Mouse (Mus musculus): ENCODE measurements around the gene Chrdl2. TPM values are rescaled to one million over a fixed set of nuclear protein-coding genes. Genes with fewer than 3 reads are reported as not detected.
"Not testable (repeated sequence)": the region's sequence is repeated elsewhere in the genome, so short reads cannot be mapped to it uniquely, and the experiment has no call there.

Chrdl2 gene
- polyA plus RNA-seq, 1 experiment from 2014 or later, result 1.2 TPM

DNA sequence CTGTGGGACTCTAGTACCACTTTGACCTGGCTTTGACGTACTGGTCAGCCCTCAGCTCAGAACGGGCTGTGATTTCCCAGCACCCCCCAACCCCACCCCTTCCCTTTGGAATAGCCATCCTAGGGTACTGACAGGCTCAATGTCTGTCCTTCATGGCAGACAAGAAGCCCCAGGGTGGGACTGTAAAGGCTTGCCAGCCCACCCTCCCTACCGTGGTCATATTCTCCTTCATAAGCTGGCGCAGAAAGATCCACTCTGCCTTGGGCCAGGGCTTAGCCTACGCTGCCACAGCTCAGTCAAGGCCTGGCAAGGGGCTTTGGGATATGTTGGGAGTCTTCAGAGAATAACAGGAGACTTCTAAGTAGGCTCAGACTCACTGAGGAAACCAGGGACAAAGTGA is 37.1 kb downstream of the Chrdl2 start:
- TF ChIP-seq CTCF (IDR thresholded peaks at IDR 0.05; ENCODE audit: low read depth), result no peak
- no peaks in the 10 kb centered on the region for H3K36me3 ChIP-seq (ENCODE audit: control insufficient read depth, insufficient read depth)
- WGBS, result 90% methylated on average over 5 of the region's 5 CpGs
- H3K4me3 ChIP-seq (ENCODE audit: low read depth, low read length), result no peak overlapping the region
- no peaks in the 10 kb centered on the region for H3K4me1 ChIP-seq (replicated peaks; ENCODE audit: control insufficient read depth, insufficient read depth, low read length)
- 0 out of 2 replicates have a peak, but pooled peaks cover 4% of the 10 kb centered on the region for H3K27me3 ChIP-seq (replicated peaks; ENCODE audit: control insufficient read depth, insufficient read depth, low read length)
- no peak overlapping the region for H3K4me2 ChIP-seq (replicated peaks; ENCODE audit: low read depth)
- ATAC-seq, result no peak
- H3K9ac ChIP-seq (ENCODE audit: low read depth, low read length), result no peak overlapping the region
- no peaks in the 10 kb centered on the region for H3K9me3 ChIP-seq (ENCODE audit: control insufficient read depth)
- no peak overlapping the region for H3K27ac ChIP-seq (ENCODE audit: low read depth, low read length)

DNA sequence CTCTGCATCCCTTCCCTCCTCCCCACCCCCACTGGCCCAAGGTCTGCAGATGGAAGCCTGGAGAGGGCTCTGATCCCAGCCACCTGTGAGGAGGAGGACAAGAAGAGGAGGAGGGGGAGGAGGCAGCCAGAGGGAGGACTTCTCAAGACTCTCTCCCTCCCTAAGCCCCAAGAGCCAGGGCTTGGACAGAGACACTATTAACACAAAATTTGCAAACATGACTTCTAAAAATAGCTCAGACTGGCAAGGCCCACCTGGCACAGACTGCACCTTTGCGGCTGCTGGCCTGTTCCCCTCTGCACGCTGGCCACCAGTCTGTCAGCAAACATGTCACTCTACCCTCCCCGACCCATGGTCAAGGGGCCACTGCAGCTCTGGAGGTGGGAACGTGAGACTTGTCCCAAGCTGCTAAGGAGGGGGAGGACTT is 37.6 kb downstream of the Chrdl2 start:
- Histone ChIP-seq H3K4me3 (ENCODE audit: low read depth, low read length) (no peak overlapping the region), H3K4me2 (replicated peaks; ENCODE audit: low read depth) (no peak overlapping the region), H3K9ac (ENCODE audit: low read depth, low read length) (no peak overlapping the region), H3K9me3 (ENCODE audit: control insufficient read depth) (no peaks in the 10 kb centered on the region), H3K27me3 (replicated peaks; ENCODE audit: control insufficient read depth, insufficient read depth, low read length) (0 out of 2 replicates have a peak, but pooled peaks cover 4% of the 10 kb centered on the region), H3K27ac (ENCODE audit: low read depth, low read length) (no peak overlapping the region), H3K36me3 (ENCODE audit: control insufficient read depth, insufficient read depth) (no peaks in the 10 kb centered on the region), H3K4me1 (replicated peaks; ENCODE audit: control insufficient read depth, insufficient read depth, low read length) (no peaks in the 10 kb centered on the region)
- TF ChIP-seq CTCF (IDR thresholded peaks at IDR 0.05; ENCODE audit: low read depth), result no peak
- 39% methylated on average over 4 of the region's 4 CpGs for WGBS
- ATAC-seq, result no peak

GRCm38 (mm10) chr7:100046486-100046885 is 40.5 kb downstream of the Chrdl2 start:
- Histone ChIP-seq H3K4me3 (ENCODE audit: low read depth, low read length) (no peak overlapping the region), H3K4me1 (replicated peaks; ENCODE audit: control insufficient read depth, insufficient read depth, low read length) (no peaks in the 10 kb centered on the region), H3K9me3 (ENCODE audit: control insufficient read depth) (no peaks in the 10 kb centered on the region), H3K9ac (ENCODE audit: low read depth, low read length) (no peak overlapping the region), H3K36me3 (ENCODE audit: control insufficient read depth, insufficient read depth) (no peaks in the 10 kb centered on the region), H3K4me2 (replicated peaks; ENCODE audit: low read depth) (no peak overlapping the region), H3K27me3 (replicated peaks; ENCODE audit: control insufficient read depth, insufficient read depth, low read length) (0 out of 2 replicates have a peak, but pooled peaks cover 4% of the 10 kb centered on the region), H3K27ac (ENCODE audit: low read depth, low read length) (no peak overlapping the region)
- 68% methylated on average over 2 of the region's 2 CpGs for WGBS
- no peak for TF ChIP-seq CTCF (IDR thresholded peaks at IDR 0.05; ENCODE audit: low read depth)
- no peak for ATAC-seq

- Histone ChIP-seq H3K9ac (ENCODE audit: low read depth, low read length) (no peak overlapping the region), H3K9me3 (ENCODE audit: control insufficient read depth) (no peaks in the 10 kb centered on the region), H3K4me3 (ENCODE audit: low read depth, low read length) (no peak overlapping the region), H3K27ac (ENCODE audit: low read depth, low read length) (no peak overlapping the region), H3K27me3 (replicated peaks; ENCODE audit: control insufficient read depth, insufficient read depth, low read length) (no peaks in the 10 kb centered on the region), H3K4me1 (replicated peaks; ENCODE audit: control insufficient read depth, insufficient read depth, low read length) (no peaks in the 10 kb centered on the region), H3K4me2 (replicated peaks; ENCODE audit: low read depth) (no peak overlapping the region), H3K36me3 (ENCODE audit: control insufficient read depth, insufficient read depth) (no peaks in the 10 kb centered on the region)
- no peak for ATAC-seq
- 73% methylated on average over 4 of the region's 4 CpGs for WGBS
- TF ChIP-seq CTCF (IDR thresholded peaks at IDR 0.05; ENCODE audit: low read depth), result no peak
Measured at GRCm38 (mm10) chr7:100051904-100052303, 45.9 kb downstream of the Chrdl2 start.

DNA sequence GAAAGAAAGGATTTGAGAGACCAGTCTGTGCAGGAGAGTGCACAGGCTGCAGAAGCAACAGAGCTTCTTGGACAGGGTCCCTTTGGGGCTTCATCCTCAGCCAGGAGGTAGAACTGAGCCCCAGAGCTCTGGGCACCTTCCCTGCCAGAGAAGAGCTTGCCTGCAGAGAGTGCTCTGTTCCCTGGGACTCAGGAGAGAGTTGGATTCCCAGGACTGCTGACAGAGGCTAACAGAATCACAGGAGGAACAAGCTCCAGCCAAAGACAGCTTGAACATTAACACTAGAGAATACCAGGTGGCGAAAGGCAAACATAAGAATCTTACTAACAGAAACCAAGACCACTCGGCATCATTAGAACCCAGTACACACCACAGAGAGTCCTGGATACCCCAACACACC is 47.0 kb downstream of the Chrdl2 start:
- H3K27ac ChIP-seq (ENCODE audit: low read depth, low read length); H3K27me3 ChIP-seq (replicated peaks; ENCODE audit: control insufficient read depth, insufficient read depth, low read length); H3K36me3 ChIP-seq (ENCODE audit: control insufficient read depth, insufficient read depth); ATAC-seq; H3K4me3 ChIP-seq (ENCODE audit: low read depth, low read length); H3K4me2 ChIP-seq (replicated peaks; ENCODE audit: low read depth); H3K4me1 ChIP-seq (replicated peaks; ENCODE audit: control insufficient read depth, insufficient read depth, low read length); H3K9me3 ChIP-seq (ENCODE audit: control insufficient read depth); H3K9ac ChIP-seq (ENCODE audit: low read depth, low read length): not testable (repeated sequence)
- 83% methylated on average over 2 of the region's 2 CpGs for WGBS

- H3K9me3 ChIP-seq (ENCODE audit: control insufficient read depth), result no peaks in the 10 kb centered on the region
- H3K4me3 ChIP-seq (ENCODE audit: low read depth, low read length), result no peak overlapping the region
- TF ChIP-seq CTCF (IDR thresholded peaks at IDR 0.05; ENCODE audit: low read depth), result peak; percentile 28
- no peak for ATAC-seq
- no peak overlapping the region for H3K9ac ChIP-seq (ENCODE audit: low read depth, low read length)
- no peak overlapping the region for H3K4me2 ChIP-seq (replicated peaks; ENCODE audit: low read depth)
- 76% methylated on average over 2 of the region's 2 CpGs for WGBS
- H3K4me1 ChIP-seq (replicated peaks; ENCODE audit: control insufficient read depth, insufficient read depth, low read length), result no peaks in the 10 kb centered on the region
- no peak overlapping the region for H3K27ac ChIP-seq (ENCODE audit: low read depth, low read length)
- no peaks in the 10 kb centered on the region for H3K27me3 ChIP-seq (replicated peaks; ENCODE audit: control insufficient read depth, insufficient read depth, low read length)
- H3K36me3 ChIP-seq (ENCODE audit: control insufficient read depth, insufficient read depth), result no peaks in the 10 kb centered on the region; the same call in 1 of the 2 replicates
Measured at GRCm38 (mm10) chr7:100073959-100074358, 68.0 kb downstream of the Chrdl2 start.

DNA sequence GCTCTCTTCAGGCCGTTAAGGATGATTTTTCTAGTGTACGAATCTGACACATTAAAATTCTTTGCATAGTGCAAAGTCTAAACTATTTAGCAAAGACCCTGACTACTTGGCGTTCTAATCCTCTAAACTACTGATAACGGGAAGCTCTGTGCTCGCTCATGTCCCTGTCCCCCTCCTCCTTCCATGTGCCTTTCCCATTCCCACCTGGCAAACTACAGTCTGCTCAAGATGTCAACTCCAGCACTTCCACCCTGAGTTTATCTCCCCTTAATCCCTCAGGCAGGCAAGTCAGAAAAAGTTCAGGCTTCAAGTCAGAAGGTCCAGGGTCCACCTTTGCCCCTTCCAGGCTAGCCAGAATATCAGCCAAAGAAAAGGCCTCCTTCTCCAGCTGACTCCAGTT is 70.3 kb downstream of the Chrdl2 start:
- no peak for TF ChIP-seq CTCF (IDR thresholded peaks at IDR 0.05; ENCODE audit: low read depth)
- Histone ChIP-seq H3K9me3 (ENCODE audit: control insufficient read depth) (no peaks in the 10 kb centered on the region), H3K36me3 (ENCODE audit: control insufficient read depth, insufficient read depth) (no peaks in the 10 kb centered on the region; the same call in 1 of the 2 replicates), H3K27me3 (replicated peaks; ENCODE audit: control insufficient read depth, insufficient read depth, low read length) (no peaks in the 10 kb centered on the region), H3K4me1 (replicated peaks; ENCODE audit: control insufficient read depth, insufficient read depth, low read length) (no peaks in the 10 kb centered on the region), H3K9ac (ENCODE audit: low read depth, low read length) (no peak overlapping the region), H3K4me2 (replicated peaks; ENCODE audit: low read depth) (no peak overlapping the region), H3K27ac (ENCODE audit: low read depth, low read length) (no peak overlapping the region), H3K4me3 (ENCODE audit: low read depth, low read length) (no peak overlapping the region)
- no peak for ATAC-seq
- 40% methylated on average over 5 of the region's 5 CpGs for WGBS
